Mouse (Mus musculus): ENCODE results near the gene Hmgcr.

DNA sequence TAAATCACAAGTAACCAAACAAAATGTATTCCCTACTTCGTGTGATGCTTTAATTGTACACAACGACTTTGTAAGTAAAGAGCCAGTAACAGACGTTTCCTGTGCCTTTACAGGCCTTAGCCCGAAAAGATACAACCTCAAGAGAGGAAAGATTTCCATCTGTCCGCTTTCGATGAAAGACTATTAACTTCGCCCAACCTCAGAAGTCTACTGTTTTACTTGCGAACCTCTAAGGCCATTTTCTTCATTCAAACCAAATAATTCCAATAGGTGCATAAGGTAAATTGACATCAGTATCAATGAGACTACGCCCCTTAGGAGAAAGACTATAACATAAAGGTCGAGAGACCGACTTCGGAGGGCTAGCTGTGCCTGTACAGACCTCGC, 724 bp downstream of the Hmgcr start:
- TF ChIP-seq EP300 (IDR thresholded peaks at IDR 0.05) = no peak
- no peak for TF ChIP-seq CTCF (IDR thresholded peaks at IDR 0.05)
